Mouse (Mus musculus) MEL (cell line): ENCODE measurements around the gene Zfp865.

Source experiments
- CHD1 ChIP-seq: IDR thresholded peaks from 2 replicates; pipeline ENCODE4 v1.6.1; 2012; ENCODE audit warnings: low read depth, mild to moderate bottlenecking, inconsistent platforms, low read length, improper control_type of control experiment
- CHD2 ChIP-seq: IDR thresholded peaks from 2 replicates; pipeline ENCODE4 v1.6.1; 2011; ENCODE audit warnings: low read length, improper control_type of control experiment
- CTCF ChIP-seq, 3 experiments: IDR thresholded peaks in 2 of 3; conservative IDR thresholded peaks in 1 of 3; 2 replicates each; pipeline ENCODE4 v1.5.1; 2011 to 2012; ENCODE audit warnings: low read length in 3 of 3, low read depth in 2 of 3, mild to moderate bottlenecking in 2 of 3, improper control_type of control experiment in 1 of 3, inconsistent platforms in 1 of 3, mixed read lengths in 1 of 3, moderate library complexity in 1 of 3; ENCODE audit not compliant: control insufficient read depth in 1 of 3, insufficient read depth in 1 of 3, poor library complexity in 1 of 3, severe bottlenecking in 1 of 3
- ELF1 ChIP-seq: IDR thresholded peaks from 2 replicates; pipeline ENCODE4 v1.6.1; 2014; ENCODE audit warnings: low read depth, mild to moderate bottlenecking, inconsistent platforms, low read length, improper control_type of control experiment, moderate library complexity
- EP300 ChIP-seq, 2 experiments: IDR thresholded peaks; 2 replicates each; pipeline ENCODE4 v1.6.1; 2011; ENCODE audit warnings: improper control_type of control experiment in 2 of 2, low read length in 2 of 2, low read depth in 1 of 2, mild to moderate bottlenecking in 1 of 2
- HCFC1 ChIP-seq: IDR thresholded peaks from 2 replicates; pipeline ENCODE4 v1.6.1; 2012; ENCODE audit warnings: low read depth, mild to moderate bottlenecking, inconsistent platforms, low read length, improper control_type of control experiment, moderate library complexity
- MAFK ChIP-seq: IDR thresholded peaks from 2 replicates; pipeline ENCODE4 v1.6.1; 2011; ENCODE audit warnings: low read depth, mild to moderate bottlenecking, low read length, improper control_type of control experiment, borderline replicate concordance
- MAZ ChIP-seq: IDR thresholded peaks from 2 replicates; pipeline ENCODE4 v1.6.1; 2012; ENCODE audit warnings: low read depth, mild to moderate bottlenecking, inconsistent platforms, low read length, improper control_type of control experiment
- UBTF ChIP-seq: IDR thresholded peaks from 2 replicates; pipeline ENCODE4 v1.6.1; 2012; ENCODE audit warnings: low read depth, mild to moderate bottlenecking, inconsistent platforms, low read length, improper control_type of control experiment, moderate library complexity, borderline replicate concordance; ENCODE audit not compliant: insufficient read depth
- USF1 ChIP-seq: IDR thresholded peaks from 2 replicates; pipeline ENCODE4 v1.6.1; 2014; ENCODE audit warnings: low read depth, mild to moderate bottlenecking, inconsistent platforms, low read length, improper control_type of control experiment, moderate library complexity

DNA sequence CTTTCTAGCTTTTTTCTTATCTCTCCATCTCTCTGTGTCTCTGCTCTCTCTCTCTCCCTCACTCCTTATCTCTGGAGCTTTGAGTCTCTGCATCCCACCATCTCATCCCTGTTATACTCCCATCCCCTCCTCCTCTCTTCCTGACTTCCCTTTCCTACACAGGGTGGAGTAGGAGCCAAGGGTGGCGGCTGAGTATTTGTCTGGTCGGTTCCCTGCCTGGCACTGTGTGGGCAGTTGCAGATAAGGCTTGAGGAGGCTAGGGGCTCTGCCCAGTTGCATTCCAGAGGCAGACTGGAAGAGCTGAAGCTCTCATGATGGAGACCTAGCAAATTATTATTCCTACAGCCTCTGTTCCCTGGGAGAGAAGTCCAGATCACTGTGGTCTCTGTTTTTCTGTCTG lies 31.9 kb upstream of the Zfp865 start:
- TF ChIP-seq CTCF (IDR thresholded peaks at IDR 0.05 in 2 of 3, conservative IDR thresholded peaks at IDR 0.05 in 1 of 3; ENCODE audit: control insufficient read depth in 1 of 3, insufficient read depth in 1 of 3, low read depth in 2 of 3, low read length in 3 of 3, poor library complexity in 1 of 3, severe bottlenecking in 1 of 3) (no peak), ELF1 (no peak), HCFC1 (no peak), MAZ (no peak), UBTF (no peak), CHD1 (no peak), MAFK (no peak), EP300 (IDR thresholded peaks at IDR 0.05; ENCODE audit: low read depth in 1 of 2, low read length in 2 of 2) (no peak), CHD2 (no peak), USF1 (no peak)
